Mouse (Mus musculus): ENCODE results near the gene Birc6. TPM values are rescaled to one million over a fixed set of nuclear protein-coding genes. Genes with fewer than 3 reads are reported as not detected.
A peak's percentile ranks its signal among the peaks of the same experiment; 100 is the strongest.

The Birc6 gene
- 106 and 117 TPM in 2 replicates for polyA plus RNA-seq (2014; fragmentation: Nextera tagmentation; extraction: Ambion mirVana)

GRCm38 (mm10) chr17:74527729-74528607, at the start of gene Birc6:
Gene Birc6, plus strand, starts transcription at chr17:74528295.
- no peaks in the 10 kb centered on the region for H3K9me3 ChIP-seq (ENCODE audit: control insufficient read depth, low read length)
- H3K4me2 ChIP-seq (ENCODE audit: low read depth, low read length), result peak within 1 kb of the TSS; percentile 85
- peak within 1 kb of the TSS; percentile 82 for H3K9ac ChIP-seq (replicated peaks; ENCODE audit: low read depth, low read length)
- peak within 1 kb of the TSS; percentile 95 for H3K27ac ChIP-seq (ENCODE audit: low read depth, low read length)
- under 1% methylated on average over 69 of the region's 71 CpGs for WGBS
- H3K27me3 ChIP-seq (ENCODE audit: control insufficient read depth, insufficient read depth, low read length), result no peaks in the 10 kb centered on the region
- ATAC-seq (ENCODE audit: low read depth), result peak; percentile 97
- peaks cover 17% of the 10 kb centered on the region for H3K4me1 ChIP-seq (ENCODE audit: control insufficient read depth, insufficient read depth, low read length)
- H3K36me3 ChIP-seq (ENCODE audit: control insufficient read depth, insufficient read depth, low read length), result no peaks in the 10 kb centered on the region
- peak within 1 kb of the TSS; percentile 91 for H3K4me3 ChIP-seq (ENCODE audit: low read depth, low read length)

GRCm38 (mm10) chr17:74480361-74481069, 47.6 kb upstream of the Birc6 start:
- Histone ChIP-seq H3K4me3 (ENCODE audit: low read depth, low read length) (no peak overlapping the region), H3K27me3 (ENCODE audit: control insufficient read depth, insufficient read depth, low read length) (no peaks in the 10 kb centered on the region), H3K27ac (ENCODE audit: low read depth, low read length) (no peak overlapping the region), H3K36me3 (ENCODE audit: control insufficient read depth, insufficient read depth, low read length) (no peaks in the 10 kb centered on the region), H3K9ac (replicated peaks; ENCODE audit: low read depth, low read length) (no peak overlapping the region), H3K4me2 (ENCODE audit: low read depth, low read length) (no peak overlapping the region), H3K9me3 (ENCODE audit: control insufficient read depth, low read length) (no peaks in the 10 kb centered on the region), H3K4me1 (ENCODE audit: control insufficient read depth, insufficient read depth, low read length) (no peaks in the 10 kb centered on the region)
- no peak for ATAC-seq (ENCODE audit: low read depth)
- WGBS, result 89% methylated on average over 14 of the region's 14 CpGs

GRCm38 (mm10) chr17:74489024-74489900, 38.8 kb upstream of the Birc6 start, which contains the start of gene Yipf4:
Gene Yipf4, plus strand, starts transcription at chr17:74489493.
- 7% methylated on average over 44 of the region's 58 CpGs for WGBS
- Histone ChIP-seq H3K9ac (replicated peaks; ENCODE audit: low read depth, low read length) (peak within 1 kb of the TSS; percentile 90), H3K27me3 (ENCODE audit: control insufficient read depth, insufficient read depth, low read length) (no peaks in the 10 kb centered on the region), H3K4me1 (ENCODE audit: control insufficient read depth, insufficient read depth, low read length) (0 out of 2 replicates have a peak, but pooled peaks cover 4% of the 10 kb centered on the region), H3K36me3 (ENCODE audit: control insufficient read depth, insufficient read depth, low read length) (peaks cover 7% of the 10 kb centered on the region), H3K4me2 (ENCODE audit: low read depth, low read length) (peak within 1 kb of the TSS; percentile 63), H3K27ac (ENCODE audit: low read depth, low read length) (peak within 1 kb of the TSS; percentile 76), H3K9me3 (ENCODE audit: control insufficient read depth, low read length) (no peaks in the 10 kb centered on the region), H3K4me3 (ENCODE audit: low read depth, low read length) (peak within 1 kb of the TSS; percentile 99)
- ATAC-seq (ENCODE audit: low read depth), result peak; percentile 100

- peak overlapping the region; percentile 99 for H3K4me3 ChIP-seq (ENCODE audit: low read depth, low read length)
- no peaks in the 10 kb centered on the region for H3K9me3 ChIP-seq (ENCODE audit: control insufficient read depth, low read length)
- peaks cover 13% of the 10 kb centered on the region for H3K36me3 ChIP-seq (ENCODE audit: control insufficient read depth, insufficient read depth, low read length)
- H3K4me1 ChIP-seq (ENCODE audit: control insufficient read depth, insufficient read depth, low read length), result 0 out of 2 replicates have a peak, but pooled peaks cover 4% of the 10 kb centered on the region
- 1% methylated on average over 12 of the region's 12 CpGs for WGBS
- H3K4me2 ChIP-seq (ENCODE audit: low read depth, low read length), result peak overlapping the region; percentile 63
- H3K27me3 ChIP-seq (ENCODE audit: control insufficient read depth, insufficient read depth, low read length), result no peaks in the 10 kb centered on the region
- H3K27ac ChIP-seq (ENCODE audit: low read depth, low read length), result peak overlapping the region; percentile 76
- peak overlapping the region; percentile 90 for H3K9ac ChIP-seq (replicated peaks; ENCODE audit: low read depth, low read length)
- no peak for ATAC-seq (ENCODE audit: low read depth)
These were observed 38.2 kb upstream of the Birc6 start for GRCm38 (mm10) chr17:74489901-74490220.

GRCm38 (mm10) chr17:74491565-74491964, 36.5 kb upstream of the Birc6 start:
- H3K9ac ChIP-seq (replicated peaks; ENCODE audit: low read depth, low read length), result no peak overlapping the region
- H3K4me1 ChIP-seq (ENCODE audit: control insufficient read depth, insufficient read depth, low read length), result 0 out of 2 replicates have a peak, but pooled peaks cover 4% of the 10 kb centered on the region
- H3K4me2 ChIP-seq (ENCODE audit: low read depth, low read length), result no peak overlapping the region
- H3K27ac ChIP-seq (ENCODE audit: low read depth, low read length), result no peak overlapping the region
- 98% methylated on average over 3 of the region's 3 CpGs for WGBS
- peaks cover 19% of the 10 kb centered on the region for H3K36me3 ChIP-seq (ENCODE audit: control insufficient read depth, insufficient read depth, low read length)
- no peak for ATAC-seq (ENCODE audit: low read depth)
- H3K4me3 ChIP-seq (ENCODE audit: low read depth, low read length), result no peak overlapping the region
- no peaks in the 10 kb centered on the region for H3K9me3 ChIP-seq (ENCODE audit: control insufficient read depth, low read length)
- no peaks in the 10 kb centered on the region for H3K27me3 ChIP-seq (ENCODE audit: control insufficient read depth, insufficient read depth, low read length)

GRCm38 (mm10) chr17:74500204-74500603, 27.9 kb upstream of the Birc6 start:
- Histone ChIP-seq H3K4me2 (ENCODE audit: low read depth, low read length) (no peak overlapping the region), H3K27ac (ENCODE audit: low read depth, low read length) (no peak overlapping the region), H3K27me3 (ENCODE audit: control insufficient read depth, insufficient read depth, low read length) (no peaks in the 10 kb centered on the region), H3K9ac (replicated peaks; ENCODE audit: low read depth, low read length) (no peak overlapping the region), H3K36me3 (ENCODE audit: control insufficient read depth, insufficient read depth, low read length) (peaks cover 36% of the 10 kb centered on the region), H3K4me1 (ENCODE audit: control insufficient read depth, insufficient read depth, low read length) (no peaks in the 10 kb centered on the region), H3K4me3 (ENCODE audit: low read depth, low read length) (no peak overlapping the region), H3K9me3 (ENCODE audit: control insufficient read depth, low read length) (no peaks in the 10 kb centered on the region)
- 93% methylated on average over 4 of the region's 4 CpGs for WGBS
- ATAC-seq (ENCODE audit: low read depth), result no peak

GRCm38 (mm10) chr17:74501085-74501484, 27.0 kb upstream of the Birc6 start:
- H3K4me1 ChIP-seq (ENCODE audit: control insufficient read depth, insufficient read depth, low read length), result no peaks in the 10 kb centered on the region
- ATAC-seq (ENCODE audit: low read depth), result no peak
- no peak overlapping the region for H3K4me2 ChIP-seq (ENCODE audit: low read depth, low read length)

GRCm38 (mm10) chr17:74507934-74508333, 20.2 kb upstream of the Birc6 start:
- no peak overlapping the region for H3K9ac ChIP-seq (replicated peaks; ENCODE audit: low read depth, low read length)
- no peak overlapping the region for H3K4me3 ChIP-seq (ENCODE audit: low read depth, low read length)
- no peak for ATAC-seq (ENCODE audit: low read depth)
- H3K4me1 ChIP-seq (ENCODE audit: control insufficient read depth, insufficient read depth, low read length), result no peaks in the 10 kb centered on the region
- WGBS, result 83% methylated on average over 2 of the region's 2 CpGs
- H3K36me3 ChIP-seq (ENCODE audit: control insufficient read depth, insufficient read depth, low read length), result no peaks in the 10 kb centered on the region
- no peak overlapping the region for H3K4me2 ChIP-seq (ENCODE audit: low read depth, low read length)
- no peak overlapping the region for H3K27ac ChIP-seq (ENCODE audit: low read depth, low read length)
- H3K9me3 ChIP-seq (ENCODE audit: control insufficient read depth, low read length), result no peaks in the 10 kb centered on the region
- H3K27me3 ChIP-seq (ENCODE audit: control insufficient read depth, insufficient read depth, low read length), result no peaks in the 10 kb centered on the region

More at GRCm38 (mm10) chr17:74501085-74501484, 27.0 kb upstream of the Birc6 start:
- no peaks in the 10 kb centered on the region for H3K27me3 ChIP-seq (ENCODE audit: control insufficient read depth, insufficient read depth, low read length)
- H3K27ac ChIP-seq (ENCODE audit: low read depth, low read length), result no peak overlapping the region
- H3K36me3 ChIP-seq (ENCODE audit: control insufficient read depth, insufficient read depth, low read length), result peaks cover 30% of the 10 kb centered on the region
- H3K4me3 ChIP-seq (ENCODE audit: low read depth, low read length), result no peak overlapping the region
- H3K9ac ChIP-seq (replicated peaks; ENCODE audit: low read depth, low read length), result no peak overlapping the region
- H3K9me3 ChIP-seq (ENCODE audit: control insufficient read depth, low read length), result no peaks in the 10 kb centered on the region

Data from neural tube, embryonic 14.5 days (tissue).